Mouse (Mus musculus) spleen, postnatal 4 days (tissue): ENCODE data around the gene Erbin.

ENCODE experiments used
- DNase-seq, 2 experiments: peaks; one replicate each; pipeline ENCODE4 v3.0.0; 2022; ENCODE audit warnings: low spot score in 2 of 2

Erbin gene

GRCm38 (mm10) chr13:103912351-103912750 lies 8.0 kb downstream of the Erbin start:
- DNase-seq: no peak

GRCm38 (mm10) chr13:103910598-103910997 lies 9.7 kb downstream of the Erbin start:
- DNase-seq: peak in 1 of 2 experiments; percentile 30

- no peak for DNase-seq
Measured at GRCm38 (mm10) chr13:103909894-103910293, 10.4 kb downstream of the Erbin start.

- DNase-seq: no peak
Measured at GRCm38 (mm10) chr13:103900015-103900414, 20.3 kb downstream of the Erbin start.

- DNase-seq: no peak
Measured at GRCm38 (mm10) chr13:103897606-103898005, 22.7 kb downstream of the Erbin start.

- no peak for DNase-seq
Measured at GRCm38 (mm10) chr13:103893065-103893464, 27.2 kb downstream of the Erbin start.

GRCm38 (mm10) chr13:103890038-103890437 lies 30.3 kb downstream of the Erbin start:
- DNase-seq: no peak

GRCm38 (mm10) chr13:103886503-103886902 lies 33.8 kb downstream of the Erbin start:
- no peak for DNase-seq

- no peak for DNase-seq
Measured at GRCm38 (mm10) chr13:103881200-103881599, 39.1 kb downstream of the Erbin start.

GRCm38 (mm10) chr13:103876743-103877142 lies 43.6 kb downstream of the Erbin start:
- DNase-seq: no peak

- no peak for DNase-seq
Measured at GRCm38 (mm10) chr13:103875823-103876514, 44.3 kb downstream of the Erbin start.

- DNase-seq: no peak
Measured at GRCm38 (mm10) chr13:103870786-103871185, 49.5 kb downstream of the Erbin start.

- no peak for DNase-seq
Measured at GRCm38 (mm10) chr13:103870117-103870516, 50.2 kb downstream of the Erbin start.

- no peak for DNase-seq
Measured at GRCm38 (mm10) chr13:103868875-103869274, 51.4 kb downstream of the Erbin start.

GRCm38 (mm10) chr13:103862041-103862440 lies 58.3 kb downstream of the Erbin start:
- DNase-seq: no peak

- DNase-seq: no peak
Measured at GRCm38 (mm10) chr13:103859041-103859440, 61.3 kb downstream of the Erbin start.

- DNase-seq: no peak
Measured at GRCm38 (mm10) chr13:103847614-103848013, 72.7 kb downstream of the Erbin start.

GRCm38 (mm10) chr13:103841287-103842201 lies 78.8 kb downstream of the Erbin start:
- no peak for DNase-seq

GRCm38 (mm10) chr13:103838619-103839018 lies 81.7 kb downstream of the Erbin start:
- no peak for DNase-seq

GRCm38 (mm10) chr13:103829623-103830135 lies 90.6 kb downstream of the Erbin start:
- no peak for DNase-seq

GRCm38 (mm10) chr13:103822270-103822669 lies 98.0 kb downstream of the Erbin start:
- DNase-seq: no peak

GRCm38 (mm10) chr13:103819377-103819776 lies 100.9 kb downstream of the Erbin start:
- no peak for DNase-seq

- DNase-seq: no peak
Measured at GRCm38 (mm10) chr13:103817935-103818334, 102.4 kb downstream of the Erbin start.
